Mouse (Mus musculus) brain, embryonic 14.5 days (tissue): Measurements from ENCODE around the gene Pinlyp. TPM values are rescaled to one million over a fixed set of nuclear protein-coding genes. Genes with fewer than 3 reads are reported as not detected.
"Not testable (repeated sequence)": the region's sequence is repeated elsewhere in the genome, so short reads cannot be mapped to it uniquely, and the experiment has no call there.

ENCODE experiments used
- DNase-seq: peaks from one replicate; pipeline ENCODE4 v3.0.0-alpha.2; 2011; ENCODE audit warnings: low read depth
- CTCF ChIP-seq: fragments of 200-500 bp; IDR thresholded peaks from 2 replicates; pipeline ENCODE4 v1.5.1; 2012; ENCODE audit warnings: inconsistent platforms, mild to moderate bottlenecking, moderate library complexity, borderline replicate concordance; ENCODE audit not compliant: insufficient read depth, insufficient read length; ENCODE audit errors: extremely low read depth
- POLR2A ChIP-seq: fragments of 200-500 bp; IDR thresholded peaks from 2 replicates; pipeline ENCODE4 v1.6.1; 2012; ENCODE audit warnings: mild to moderate bottlenecking, inconsistent platforms, borderline replicate concordance; ENCODE audit not compliant: poor library complexity, insufficient read depth, insufficient read length, severe bottlenecking; ENCODE audit errors: extremely low read depth
- polyA plus RNA-seq: library from polyadenylated mRNA; depleted of rRNA; stranded (reverse); fragments of >200 nt; gene quantifications from 2 replicates; pipeline ENCODE4 v1.2.3, GENCODE M21; 2012

The Pinlyp gene
- polyA plus RNA-seq, 1 experiment: 0.21 TPM

GRCm38 (mm10) chr7:24533806-24534205 lies 12.1 kb downstream of the Pinlyp start:
- no peak for DNase-seq
- TF ChIP-seq POLR2A (no peak), CTCF (no peak)

GRCm38 (mm10) chr7:24533031-24533571 lies 12.8 kb downstream of the Pinlyp start:
- DNase-seq: no peak
- TF ChIP-seq CTCF: no peak
- no peak for TF ChIP-seq POLR2A

DNA sequence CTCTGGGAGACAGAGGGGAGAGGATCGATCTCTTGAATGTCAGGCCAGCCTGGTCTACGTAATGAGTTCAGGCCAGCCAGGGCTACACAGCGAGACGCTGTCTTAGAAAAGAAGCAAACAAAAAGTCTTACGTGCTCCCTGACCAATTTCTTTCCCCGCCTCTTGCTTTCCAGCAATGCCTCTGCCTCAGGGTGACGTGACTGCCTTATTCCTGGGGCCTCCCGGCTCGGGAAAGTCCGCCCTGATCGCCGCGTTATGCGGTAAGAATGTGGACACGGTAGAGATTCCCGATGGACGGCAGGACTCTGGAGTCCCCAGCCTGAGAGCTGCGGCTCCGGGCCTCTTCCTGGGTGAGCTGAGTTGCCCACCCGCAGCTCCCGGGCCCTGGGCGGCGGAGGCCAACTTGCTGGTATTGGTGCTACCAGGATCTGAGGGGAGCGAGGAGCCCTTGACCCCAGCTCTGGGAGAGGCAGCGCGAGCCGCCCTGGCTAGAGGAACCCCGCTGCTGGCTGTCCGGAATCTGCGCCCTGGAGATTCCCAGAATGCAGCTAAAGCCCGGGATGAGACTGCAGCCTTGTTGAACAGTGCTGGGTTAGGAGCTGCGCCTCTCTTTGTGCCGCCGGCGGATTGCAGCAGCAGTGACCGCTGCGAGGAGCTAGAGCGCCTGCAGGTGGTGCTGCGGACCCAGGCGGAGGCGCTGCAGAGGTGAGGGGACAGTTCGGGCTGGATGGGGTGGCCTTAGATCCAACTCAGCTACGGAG lies 14.5 kb downstream of the Pinlyp start:
- TF ChIP-seq CTCF (peak; percentile 82), POLR2A (peak; percentile 28; the same call in 1 of the 2 replicates)
- DNase-seq: peak; percentile 90

DNA sequence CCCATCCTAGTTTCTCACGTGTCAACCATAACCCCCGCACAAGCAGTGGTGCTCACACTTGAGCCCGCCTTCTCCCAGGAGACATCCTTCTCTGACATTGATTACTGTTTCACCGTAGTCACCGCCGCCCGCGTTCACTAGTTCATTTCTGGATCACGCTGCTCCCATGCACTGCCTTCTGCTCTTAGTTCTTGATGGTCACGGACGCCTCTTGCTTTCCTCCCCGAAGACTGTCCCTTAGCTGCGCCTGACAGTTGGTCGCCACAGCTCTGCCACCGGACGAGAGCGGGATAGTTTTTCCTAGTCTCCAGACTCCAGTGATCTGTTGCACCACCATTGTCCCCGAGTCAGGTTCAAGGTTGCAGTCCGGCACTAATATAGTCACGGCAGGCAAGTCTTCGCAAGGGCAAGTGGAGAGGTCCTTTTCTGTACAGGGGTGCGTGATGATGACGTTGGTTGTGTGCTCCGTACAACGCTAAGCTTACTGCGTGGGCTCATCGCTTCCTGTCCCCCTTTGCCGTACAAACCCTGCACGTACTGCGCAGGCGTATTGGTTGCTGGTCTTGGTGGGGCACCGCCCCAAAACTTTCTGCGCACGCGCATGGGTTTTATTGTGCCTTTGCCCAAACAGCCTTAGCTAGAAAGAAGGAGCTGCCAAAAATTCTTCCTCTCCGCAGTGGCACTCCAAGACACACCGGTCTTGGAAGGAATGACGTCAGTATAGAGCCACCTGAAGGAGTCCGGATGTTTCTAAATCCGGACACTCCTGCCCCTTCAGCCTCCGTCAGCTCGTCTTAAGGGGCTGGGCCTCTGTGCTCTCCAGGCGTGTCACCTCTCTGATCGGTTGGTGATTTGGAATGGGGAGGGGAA lies 15.6 kb downstream of the Pinlyp start, which contains the start of gene Irgq:
TSS of gene Irgq (plus strand) at position 628 of the 870 bp plus-strand sequence.
- peak; percentile 100 for DNase-seq
- TF ChIP-seq CTCF (no peak), POLR2A (no peak)

DNA sequence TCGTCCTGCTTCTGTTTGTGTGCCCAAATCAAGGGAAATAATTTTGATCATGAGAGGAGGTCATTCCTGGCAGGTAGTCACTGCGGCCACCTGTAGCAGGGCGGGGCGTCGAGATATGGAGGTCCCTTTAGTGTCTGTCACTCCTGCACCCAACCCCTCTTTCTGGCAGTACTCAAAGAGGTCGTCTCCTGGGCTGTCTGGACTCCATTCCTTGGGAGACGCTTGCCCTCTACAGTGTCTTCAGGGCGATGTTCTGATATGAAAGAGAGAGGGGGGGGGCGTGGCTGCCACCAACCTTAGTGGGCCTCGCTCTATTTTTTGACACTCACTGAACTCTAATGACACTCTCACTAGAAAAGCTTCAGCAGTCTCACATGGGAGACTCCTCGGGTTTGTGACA lies 16.3 kb downstream of the Pinlyp start:
- DNase-seq: no peak

DNA sequence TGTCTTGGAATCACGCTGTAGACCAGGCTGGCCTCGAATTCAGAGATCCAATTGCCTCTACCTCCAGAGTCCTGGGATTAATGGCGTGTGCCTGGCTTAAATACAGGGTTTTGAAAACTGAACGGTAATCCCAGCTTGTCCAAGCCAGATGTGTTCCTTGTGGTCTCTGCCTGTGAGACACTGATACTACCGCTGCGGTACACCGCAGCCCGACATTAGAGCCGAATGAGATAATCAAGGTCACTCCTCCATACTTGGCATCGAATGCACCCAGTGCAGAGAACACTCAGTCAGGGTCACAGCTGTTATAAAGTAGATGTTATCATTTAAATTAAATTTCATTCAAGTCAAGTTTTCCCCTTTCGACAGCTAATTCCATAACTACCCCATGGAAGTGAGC lies 17.1 kb downstream of the Pinlyp start:
- TF ChIP-seq CTCF: no peak
- TF ChIP-seq POLR2A: no peak

More for the DNA sequence above, 16.3 kb downstream of the Pinlyp start:
- TF ChIP-seq CTCF: no peak
- TF ChIP-seq POLR2A: no peak

GRCm38 (mm10) chr7:24525686-24526420 lies 20.1 kb downstream of the Pinlyp start:
- TF ChIP-seq POLR2A (no peak), CTCF (no peak)
- peak; percentile 28 for DNase-seq

More for the DNA sequence above, 17.1 kb downstream of the Pinlyp start:
- DNase-seq: no peak

- DNase-seq: no peak
- no peak for TF ChIP-seq POLR2A
Measured at GRCm38 (mm10) chr7:24524978-24525377, 20.9 kb downstream of the Pinlyp start.

DNA sequence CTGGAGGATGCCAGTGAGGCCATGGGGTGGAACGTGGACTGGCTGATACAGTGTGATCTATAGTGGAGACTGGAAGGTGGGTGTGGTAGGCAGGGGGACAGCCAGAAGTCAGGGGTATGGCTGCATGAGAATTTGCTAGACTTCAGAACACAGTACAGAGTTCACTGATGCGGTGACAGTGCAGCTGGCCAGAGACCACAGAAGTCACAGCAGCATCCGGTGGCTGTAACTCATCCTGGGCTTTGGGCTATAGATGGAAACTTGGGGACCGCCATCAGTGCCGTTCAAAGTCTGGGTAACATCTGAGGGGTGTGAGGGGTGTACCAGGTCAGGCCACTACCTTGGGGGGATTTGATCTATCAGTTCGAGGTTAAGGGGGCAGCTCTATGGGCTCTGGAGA lies 22.2 kb downstream of the Pinlyp start:
- no peak for TF ChIP-seq CTCF
- no peak for TF ChIP-seq POLR2A
- DNase-seq: no peak

DNA sequence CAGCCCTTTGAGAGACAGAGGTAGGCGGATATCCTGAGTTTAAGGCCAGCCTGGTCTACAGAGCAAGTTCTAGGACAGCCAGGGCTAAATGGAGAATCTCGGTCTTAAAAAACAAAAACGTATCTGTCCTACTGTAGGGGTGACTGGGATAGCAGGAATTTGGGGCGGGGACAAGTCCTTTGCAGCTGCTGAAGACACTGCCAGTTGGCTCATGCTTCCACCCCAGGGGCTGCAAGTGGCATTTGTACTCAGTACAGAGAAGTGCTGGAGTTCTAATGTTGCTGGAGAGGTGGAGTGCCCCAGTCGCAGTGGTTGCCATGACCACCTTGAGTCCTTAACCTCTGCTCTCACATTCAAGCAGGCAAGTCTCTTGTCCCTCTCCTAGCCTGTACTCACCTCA lies 23.1 kb downstream of the Pinlyp start:
- TF ChIP-seq CTCF (no peak), POLR2A (no peak)
- no peak for DNase-seq

DNA sequence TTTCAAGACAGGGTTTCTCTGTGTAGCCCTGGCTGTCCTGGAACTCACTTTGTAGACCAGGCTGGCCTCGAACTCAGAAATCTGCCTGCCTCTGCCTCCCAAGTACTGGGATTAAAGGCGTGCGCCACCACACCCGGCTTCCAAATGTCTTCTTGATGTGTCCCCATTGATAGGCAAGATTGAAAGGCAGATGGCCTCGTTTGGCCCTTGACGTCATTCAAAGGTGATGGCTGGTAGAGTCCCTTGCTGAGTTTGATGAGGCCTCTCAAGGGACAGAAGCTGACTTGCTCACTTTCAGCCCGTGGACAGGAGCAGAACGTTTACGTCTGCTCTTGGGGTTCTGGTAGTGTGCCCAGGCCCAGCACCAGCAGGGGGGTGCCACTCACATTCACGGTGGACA lies 25.9 kb downstream of the Pinlyp start:
- DNase-seq: not testable (repeated sequence)

- DNase-seq: no peak
- TF ChIP-seq POLR2A: no peak
- TF ChIP-seq CTCF: no peak
Measured at GRCm38 (mm10) chr7:24519130-24519529, 26.8 kb downstream of the Pinlyp start.

DNA sequence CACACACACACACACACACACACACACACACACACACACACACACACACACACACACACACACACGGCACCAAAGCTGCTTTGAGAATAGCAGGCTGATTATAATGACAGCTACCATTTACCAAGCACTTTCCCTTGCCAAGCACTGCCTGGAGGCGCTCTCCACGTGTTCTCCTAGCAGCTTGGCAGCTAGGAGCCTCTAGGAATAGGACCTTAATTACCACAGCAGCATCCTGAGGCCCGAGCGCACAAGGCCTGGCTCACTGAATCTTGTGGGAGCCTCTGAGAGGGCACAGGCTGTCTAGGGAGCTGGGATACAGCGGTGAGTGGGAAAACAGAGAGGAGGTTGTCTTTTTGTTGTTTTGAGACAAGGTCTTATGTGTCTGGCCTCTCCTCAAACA lies 28.3 kb downstream of the Pinlyp start:
- TF ChIP-seq POLR2A (no peak), CTCF (no peak)
- DNase-seq: peak; percentile 82
